Mouse (Mus musculus) heart, embryonic 10.5 days (tissue): ENCODE data around the gene Krtap24-1. TPM values are rescaled to one million over a fixed set of nuclear protein-coding genes. Genes with fewer than 3 reads are reported as not detected.

Experiments
- DNase-seq: peaks from one replicate; pipeline ENCODE4 v3.0.0-alpha.2; 2017; ENCODE audit warnings: low spot score
- H3K27ac ChIP-seq: fragments of 300-500 bp; sonication (generic); 2 replicates; pipeline ENCODE4 v1.5.1; 2016; ENCODE audit warnings: mild to moderate bottlenecking
- H3K27me3 ChIP-seq: fragments of 300-500 bp; sonication (generic); 2 replicates; pipeline ENCODE4 v1.6.1; 2016; ENCODE audit warnings: mild to moderate bottlenecking; ENCODE audit not compliant: poor library complexity, insufficient read depth, severe bottlenecking
- H3K36me3 ChIP-seq: fragments of 300-500 bp; sonication (generic); 2 replicates; pipeline ENCODE4 v1.6.1; 2016; ENCODE audit warnings: mild to moderate bottlenecking, moderate library complexity
- H3K4me1 ChIP-seq: fragments of 300-500 bp; sonication (generic); 2 replicates; pipeline ENCODE4 v1.6.1; 2016; ENCODE audit warnings: mild to moderate bottlenecking
- H3K4me3 ChIP-seq: fragments of 300-500 bp; sonication (generic); 2 replicates; pipeline ENCODE4 v1.5.1; 2016; ENCODE audit warnings: mild to moderate bottlenecking, moderate library complexity
- H3K9me3 ChIP-seq: fragments of 300-500 bp; sonication (generic); 2 replicates; pipeline ENCODE4 v1.6.1; 2016; ENCODE audit warnings: mild to moderate bottlenecking, moderate library complexity
- WGBS: fragments of 180-500 bp; shearing (Covaris S2); methylation state at CpG from one replicate; pipeline ENCODE4 v1.1.7; 2016; 5-methylcytosine and 5-hydroxymethylcytosine counted together
- polyA plus RNA-seq: library from polyadenylated mRNA; unstranded; fragments of >200 nt; fragmentation: Nextera tagmentation; extraction: Ambion mirVana; gene quantifications from 2 replicates; pipeline ENCODE4 v1.2.1, GENCODE M21; 2016

The Krtap24-1 gene
- polyA plus RNA-seq, 1 experiment from 2014 or later, result not detected

GRCm38 (mm10) chr16:88600303-88600702 lies 11.8 kb downstream of the Krtap24-1 start:
- Histone ChIP-seq H3K4me1 (no peaks in the 10 kb centered on the region), H3K27me3 (no peaks in the 10 kb centered on the region), H3K36me3 (no peaks in the 10 kb centered on the region), H3K4me3 (no peak overlapping the region), H3K9me3 (no peaks in the 10 kb centered on the region), H3K27ac (no peak overlapping the region)
- WGBS, result 85% methylated on average over 8 of the region's 8 CpGs
- no peak for DNase-seq

GRCm38 (mm10) chr16:88599504-88600237 lies 12.4 kb downstream of the Krtap24-1 start:
- WGBS, result 69% methylated on average over 16 of the region's 16 CpGs
- Histone ChIP-seq H3K36me3 (no peaks in the 10 kb centered on the region), H3K27me3 (no peaks in the 10 kb centered on the region), H3K4me3 (no peak overlapping the region), H3K9me3 (no peaks in the 10 kb centered on the region), H3K4me1 (no peaks in the 10 kb centered on the region), H3K27ac (no peak overlapping the region)
- no peak for DNase-seq

GRCm38 (mm10) chr16:88592758-88593157 lies 19.3 kb downstream of the Krtap24-1 start:
- Histone ChIP-seq H3K27me3 (no peaks in the 10 kb centered on the region), H3K4me1 (no peaks in the 10 kb centered on the region), H3K9me3 (no peaks in the 10 kb centered on the region), H3K4me3 (no peak overlapping the region), H3K36me3 (no peaks in the 10 kb centered on the region), H3K27ac (no peak overlapping the region)
- DNase-seq, result no peak

GRCm38 (mm10) chr16:88583338-88583737 lies 28.7 kb downstream of the Krtap24-1 start:
- Histone ChIP-seq H3K36me3 (no peaks in the 10 kb centered on the region), H3K4me3 (no peak overlapping the region), H3K9me3 (no peaks in the 10 kb centered on the region), H3K27me3 (no peaks in the 10 kb centered on the region), H3K27ac (no peak overlapping the region), H3K4me1 (no peaks in the 10 kb centered on the region)
- no peak for DNase-seq
- whole genome bisulfite sequencing, result 85% methylated on average over 9 of the region's 9 CpGs

- Histone ChIP-seq H3K4me3 (no peak overlapping the region), H3K9me3 (no peaks in the 10 kb centered on the region), H3K36me3 (no peaks in the 10 kb centered on the region), H3K27ac (no peak overlapping the region), H3K27me3 (no peaks in the 10 kb centered on the region), H3K4me1 (no peaks in the 10 kb centered on the region)
- WGBS, result 71% methylated on average over 4 of the region's 4 CpGs
- DNase-seq, result no peak
These were observed 36.0 kb downstream of the Krtap24-1 start for GRCm38 (mm10) chr16:88575885-88576679.

GRCm38 (mm10) chr16:88572904-88573404 lies 39.1 kb downstream of the Krtap24-1 start:
- Histone ChIP-seq H3K4me3 (no peak overlapping the region), H3K4me1 (no peaks in the 10 kb centered on the region), H3K27ac (no peak overlapping the region), H3K27me3 (no peaks in the 10 kb centered on the region), H3K36me3 (no peaks in the 10 kb centered on the region), H3K9me3 (no peaks in the 10 kb centered on the region)
- WGBS, result 86% methylated on average over 5 of the region's 5 CpGs
- no peak for DNase-seq

GRCm38 (mm10) chr16:88570136-88570535 lies 41.9 kb downstream of the Krtap24-1 start:
- Histone ChIP-seq H3K36me3 (no peaks in the 10 kb centered on the region), H3K27me3 (no peaks in the 10 kb centered on the region), H3K27ac (no peak overlapping the region), H3K4me1 (no peaks in the 10 kb centered on the region), H3K9me3 (no peaks in the 10 kb centered on the region), H3K4me3 (no peak overlapping the region)
- DNase-seq, result no peak

- H3K27ac ChIP-seq, result no peak overlapping the region
- DNase-seq, result no peak
- WGBS, result 75% methylated on average over 3 of the region's 3 CpGs
- no peak overlapping the region for H3K4me3 ChIP-seq
- no peaks in the 10 kb centered on the region for H3K27me3 ChIP-seq
- H3K36me3 ChIP-seq, result no peaks in the 10 kb centered on the region
- no peaks in the 10 kb centered on the region for H3K9me3 ChIP-seq
- H3K4me1 ChIP-seq, result no peaks in the 10 kb centered on the region
These were observed 42.3 kb downstream of the Krtap24-1 start for GRCm38 (mm10) chr16:88569732-88570131.

- 82% methylated on average over 1 of the region's 1 CpGs for WGBS
- Histone ChIP-seq H3K27ac (no peak overlapping the region), H3K4me3 (no peak overlapping the region), H3K4me1 (no peaks in the 10 kb centered on the region), H3K9me3 (no peaks in the 10 kb centered on the region), H3K27me3 (no peaks in the 10 kb centered on the region), H3K36me3 (no peaks in the 10 kb centered on the region)
- no peak for DNase-seq
These were observed 43.0 kb downstream of the Krtap24-1 start for GRCm38 (mm10) chr16:88569096-88569495.

GRCm38 (mm10) chr16:88563045-88563913 lies 48.8 kb downstream of the Krtap24-1 start, which contains the start of gene Cldn8:
Gene Cldn8, minus strand, starts transcription at chr16:88563183.
- Histone ChIP-seq H3K27me3 (no peaks in the 10 kb centered on the region), H3K36me3 (no peaks in the 10 kb centered on the region), H3K4me3 (no peak within 1 kb of the TSS), H3K9me3 (no peaks in the 10 kb centered on the region), H3K4me1 (no peaks in the 10 kb centered on the region), H3K27ac (no peak within 1 kb of the TSS)
- no peak for DNase-seq
- 69% methylated on average over 6 of the region's 6 CpGs for WGBS

- H3K36me3 ChIP-seq, result no peaks in the 10 kb centered on the region
- no peak overlapping the region for H3K27ac ChIP-seq
- 63% methylated on average over 6 of the region's 6 CpGs for WGBS
- no peaks in the 10 kb centered on the region for H3K4me1 ChIP-seq
- no peak overlapping the region for H3K4me3 ChIP-seq
- H3K9me3 ChIP-seq, result no peaks in the 10 kb centered on the region
- no peak for DNase-seq
- H3K27me3 ChIP-seq, result no peaks in the 10 kb centered on the region
These were observed 50.4 kb downstream of the Krtap24-1 start for GRCm38 (mm10) chr16:88561617-88562164.
